Mouse (Mus musculus): Measurements from ENCODE around the gene Eps15l1. TPM values are rescaled to one million over a fixed set of nuclear protein-coding genes. Genes with fewer than 3 reads are reported as not detected.

Eps15l1 gene
- polyA plus RNA-seq, 1 experiment from 2014 or later, result 40.2 TPM

Small RNA genes within 50 kb of the gene (microRNA-seq; reads per million reads assigned to microRNA genes)
- gene Mir7068, result 2.0 reads per million, percentile 4 among the genes with 10 or more reads in this experiment

Other genes starting within 250 kb of the Eps15l1 start
- gene Hsh2d, start 231.8 kb downstream of the Eps15l1 start, polyA plus RNA-seq (2015; fragmentation: Nextera tagmentation; extraction: Ambion mirVana), result 0.55 and 1.1 TPM in 2 replicates
- gene Cib3, start 208.6 kb downstream of the Eps15l1 start, polyA plus RNA-seq (2015; fragmentation: Nextera tagmentation; extraction: Ambion mirVana), result not detected in 2 replicates
- gene Gm11034, start 207.8 kb downstream of the Eps15l1 start, polyA plus RNA-seq (2015; fragmentation: Nextera tagmentation; extraction: Ambion mirVana), result not detected in 2 replicates
- 44.1 and 46.6 TPM in 2 replicates for gene Fam32a, start 201.7 kb downstream of the Eps15l1 start, polyA plus RNA-seq (2015; fragmentation: Nextera tagmentation; extraction: Ambion mirVana)
- 120 and 121 TPM in 2 replicates for gene Ap1m1, start 181.4 kb downstream of the Eps15l1 start, polyA plus RNA-seq (2015; fragmentation: Nextera tagmentation; extraction: Ambion mirVana)
- gene Gm10282, start 116.2 kb downstream of the Eps15l1 start, polyA plus RNA-seq (2015; fragmentation: Nextera tagmentation; extraction: Ambion mirVana), result 15.0 and 30.4 TPM in 2 replicates
- 14.8 and 15.3 TPM in 2 replicates for gene Klf2, start 102.4 kb downstream of the Eps15l1 start, polyA plus RNA-seq (2015; fragmentation: Nextera tagmentation; extraction: Ambion mirVana)
- gene Calr3, start 22.4 kb upstream of the Eps15l1 start, polyA plus RNA-seq (2015; fragmentation: Nextera tagmentation; extraction: Ambion mirVana), result 1.4 and 1.5 TPM in 2 replicates
- gene 1700030K09Rik, start 22.4 kb upstream of the Eps15l1 start, polyA plus RNA-seq (2015; fragmentation: Nextera tagmentation; extraction: Ambion mirVana), result 9.8 and 10.3 TPM in 2 replicates
- 36.8 and 45.6 TPM in 2 replicates for gene Cherp, start 53.8 kb upstream of the Eps15l1 start, polyA plus RNA-seq (2015; fragmentation: Nextera tagmentation; extraction: Ambion mirVana)
- 7.8 and 13.1 TPM in 2 replicates for gene Slc35e1, start 71.2 kb upstream of the Eps15l1 start, polyA plus RNA-seq (2015; fragmentation: Nextera tagmentation; extraction: Ambion mirVana)
- 11.5 and 12.7 TPM in 2 replicates for gene Med26, start 126.8 kb upstream of the Eps15l1 start, polyA plus RNA-seq (2015; fragmentation: Nextera tagmentation; extraction: Ambion mirVana)
- gene Smim7, start 149.6 kb upstream of the Eps15l1 start, polyA plus RNA-seq (2015; fragmentation: Nextera tagmentation; extraction: Ambion mirVana), result 97.1 and 108 TPM in 2 replicates
- 117 and 125 TPM in 2 replicates for gene Tmem38a, start 150.6 kb upstream of the Eps15l1 start, polyA plus RNA-seq (2015; fragmentation: Nextera tagmentation; extraction: Ambion mirVana)
- 0.38 and 0.40 TPM in 2 replicates for gene Nwd1, start 225.3 kb upstream of the Eps15l1 start, polyA plus RNA-seq (2015; fragmentation: Nextera tagmentation; extraction: Ambion mirVana)

All from heart, embryonic 16.5 days (tissue).